Mouse (Mus musculus) brown adipose tissue, adult 24 weeks (tissue): ENCODE data around the gene Pias3. TPM values are rescaled to one million over a fixed set of nuclear protein-coding genes. Genes with fewer than 3 reads are reported as not detected.
"Not testable (repeated sequence)": the region's sequence is repeated elsewhere in the genome, so short reads cannot be mapped to it uniquely, and the experiment has no call there.

Experiments used
- H3K27ac ChIP-seq: fragments of 200-500 bp; replicated peaks from 2 replicates; pipeline ENCODE4 v1.5.1; 2012; ENCODE audit warnings: low read depth, mild to moderate bottlenecking, low read length
- H3K4me1 ChIP-seq: fragments of 200-500 bp; 2 replicates; pipeline ENCODE4 v1.6.1; 2012; ENCODE audit warnings: low read length, mixed read lengths; ENCODE audit not compliant: control insufficient read depth, insufficient read depth, insufficient read length
- H3K4me3 ChIP-seq: fragments of 200-500 bp; 2 replicates; pipeline ENCODE4 v1.5.1; 2012; ENCODE audit warnings: low read depth, mild to moderate bottlenecking, low read length, moderate library complexity; ENCODE audit not compliant: insufficient read depth
- polyA plus RNA-seq: library from polyadenylated mRNA; stranded (reverse); fragments of >200 nt; gene quantifications from 2 replicates; pipeline ENCODE4 v1.2.4, GENCODE M21; 2012; ENCODE audit not compliant: missing spikeins, insufficient read depth, insufficient read length

Gene Pias3
- polyA plus RNA-seq, 1 experiment, result 8.2 TPM

DNA sequence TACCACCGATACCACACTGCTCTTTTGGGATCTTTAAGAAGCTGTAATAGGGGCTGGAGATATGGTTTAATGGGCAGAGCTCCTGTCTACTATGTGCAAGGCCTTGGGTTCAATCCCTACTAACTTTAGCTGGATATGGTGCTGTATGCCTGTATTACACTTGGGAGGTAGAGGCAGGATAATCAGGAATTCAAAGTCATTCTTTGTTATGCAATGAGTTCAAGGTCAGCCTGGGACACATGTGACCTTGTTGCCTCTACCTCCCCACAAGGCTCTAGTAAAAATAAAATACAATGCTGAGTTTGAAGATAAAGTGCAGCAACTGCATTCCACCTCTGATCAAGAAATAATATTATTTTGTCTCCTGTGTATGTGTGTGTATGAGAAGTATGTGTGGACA is 37.8 kb downstream of the Pias3 start:
- no peak overlapping the region for H3K27ac ChIP-seq
- peaks cover 22% of the 10 kb centered on the region for H3K4me1 ChIP-seq
- no peak overlapping the region for H3K4me3 ChIP-seq

GRCm38 (mm10) chr3:96735200-96735599 is 39.0 kb downstream of the Pias3 start:
- Histone ChIP-seq H3K27ac (0 out of 2 replicates have a peak overlapping the region, but pooled peaks have one; percentile 24), H3K4me1 (peaks cover 21% of the 10 kb centered on the region), H3K4me3 (no peak overlapping the region)

- H3K4me1 ChIP-seq, result peaks cover 19% of the 10 kb centered on the region
- H3K4me3 ChIP-seq, result no peak overlapping the region
- H3K27ac ChIP-seq, result no peak overlapping the region
These were observed 41.0 kb downstream of the Pias3 start for GRCm38 (mm10) chr3:96737013-96737740.

DNA sequence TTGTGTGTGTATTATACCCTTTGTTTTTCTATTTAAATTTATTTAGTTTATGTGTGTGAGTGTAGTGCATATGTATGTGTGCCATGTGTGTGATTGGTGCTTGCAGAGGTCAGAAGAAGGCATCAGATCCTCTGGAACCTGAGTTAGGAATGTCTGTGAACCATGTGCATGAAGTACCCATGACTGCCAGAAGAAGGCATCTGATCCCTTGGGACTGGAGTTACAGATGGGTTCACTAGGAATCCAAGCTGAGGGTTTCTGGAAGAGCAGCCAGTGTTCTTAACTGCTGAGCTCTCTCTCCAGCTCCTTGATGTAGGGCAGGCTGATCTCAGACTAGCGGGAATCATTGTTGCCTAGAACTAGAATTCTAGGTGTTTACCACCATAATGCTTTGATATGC is 41.8 kb downstream of the Pias3 start:
- H3K27ac ChIP-seq, result no peak overlapping the region
- H3K4me1 ChIP-seq, result peaks cover 19% of the 10 kb centered on the region
- H3K4me3 ChIP-seq, result no peak overlapping the region

- H3K4me1 ChIP-seq, result peaks cover 24% of the 10 kb centered on the region
- not testable (repeated sequence) for H3K27ac ChIP-seq, H3K4me3 ChIP-seq
These were observed 44.1 kb downstream of the Pias3 start for GRCm38 (mm10) chr3:96740279-96740678.

DNA sequence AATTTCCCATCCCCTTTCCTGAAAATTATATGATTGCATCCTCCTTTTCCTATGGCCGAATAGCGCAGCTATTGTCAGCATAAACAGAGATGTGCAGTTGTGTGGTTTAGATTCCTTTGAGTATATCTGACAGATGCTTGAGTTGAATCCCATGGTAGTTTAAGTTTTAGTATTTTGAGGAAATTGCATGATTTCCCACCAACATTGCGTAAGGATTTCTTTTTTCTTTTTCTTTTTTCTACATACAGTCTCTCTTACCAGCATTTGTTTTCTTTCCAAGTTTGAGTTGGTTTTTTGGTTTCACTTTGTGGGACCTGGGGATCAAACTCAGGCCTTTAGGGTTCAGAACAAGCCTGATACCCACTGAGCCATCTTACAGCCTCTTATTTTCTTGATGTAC is 48.2 kb downstream of the Pias3 start:
- Histone ChIP-seq H3K4me1 (peaks cover 14% of the 10 kb centered on the region), H3K4me3 (no peak overlapping the region), H3K27ac (no peak overlapping the region; the same call in 1 of the 2 replicates)

DNA sequence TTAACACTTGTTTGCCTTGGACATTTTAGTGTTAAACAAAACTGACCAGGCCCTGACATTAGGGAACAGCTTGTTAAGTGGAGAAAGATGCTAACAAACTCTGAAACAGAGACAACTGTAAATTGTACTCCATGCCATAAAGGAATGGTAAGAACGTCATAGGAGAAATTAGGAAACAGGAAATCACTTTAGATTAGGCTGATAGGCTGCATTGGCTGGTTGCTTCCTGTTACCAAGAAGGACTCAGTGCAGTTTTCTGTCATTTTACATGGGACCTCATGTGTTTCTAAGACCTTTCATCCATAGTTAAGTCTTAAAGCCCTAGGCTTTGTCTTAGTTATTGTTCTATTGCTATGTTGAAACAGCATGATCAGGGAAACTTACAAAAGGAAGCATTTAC is 50.6 kb downstream of the Pias3 start:
- Histone ChIP-seq H3K4me1 (peaks cover 11% of the 10 kb centered on the region), H3K4me3 (no peak overlapping the region), H3K27ac (no peak overlapping the region)

Other genes with a start within 250 kb of the Pias3 start
- not detected in 2 replicates for gene BC107364, start 244.1 kb upstream of the Pias3 start, polyA plus RNA-seq
- gene Hfe2, start 171.2 kb upstream of the Pias3 start, polyA plus RNA-seq, result 5.4 and 8.2 TPM in 2 replicates
- gene Txnip, start 138.4 kb upstream of the Pias3 start, polyA plus RNA-seq, result 1,091 and 1,303 TPM in 2 replicates
- gene Gm16253, start 119.4 kb upstream of the Pias3 start, polyA plus RNA-seq, result not detected in 2 replicates
- 39.0 and 72.4 TPM in 2 replicates for gene Polr3gl, start 102.2 kb upstream of the Pias3 start, polyA plus RNA-seq
- gene Ankrd34a, start 99.7 kb upstream of the Pias3 start, polyA plus RNA-seq, result not detected in 2 replicates
- gene Lix1l, start 95.2 kb upstream of the Pias3 start, polyA plus RNA-seq, result 10.0 and 11.0 TPM in 2 replicates
- 78.8 and 110 TPM in 2 replicates for gene Rbm8a, start 66.5 kb upstream of the Pias3 start, polyA plus RNA-seq
- 31.9 and 35.4 TPM in 2 replicates for gene Pex11b, start 61.0 kb upstream of the Pias3 start, polyA plus RNA-seq
- not detected in 2 replicates for gene Gm42957, start 60.9 kb upstream of the Pias3 start, polyA plus RNA-seq
- gene Itga10, start 50.8 kb upstream of the Pias3 start, polyA plus RNA-seq, result 0.20 and 0.67 TPM in 2 replicates
- 0.29 TPM in 1 of 2 replicates, not detected in the other for gene Ankrd35, start 26.3 kb upstream of the Pias3 start, polyA plus RNA-seq
- 4.4 and 5.3 TPM in 2 replicates for gene Nudt17, start 12.2 kb downstream of the Pias3 start, polyA plus RNA-seq
- 23.7 and 25.5 TPM in 2 replicates for gene Polr3c, start 31.2 kb downstream of the Pias3 start, polyA plus RNA-seq
- 23.6 and 25.6 TPM in 2 replicates for gene Rnf115, start 31.3 kb downstream of the Pias3 start, polyA plus RNA-seq
- not detected in 2 replicates for gene Pdzk1, start 132.9 kb downstream of the Pias3 start, polyA plus RNA-seq
- gene Cd160, start 133.0 kb downstream of the Pias3 start, polyA plus RNA-seq, result not detected in 2 replicates
- gene Gja5, start 208.3 kb downstream of the Pias3 start, polyA plus RNA-seq, result 2.0 and 2.6 TPM in 2 replicates
- 15.9 and 20.0 TPM in 2 replicates for gene Gpr89, start 209.0 kb downstream of the Pias3 start, polyA plus RNA-seq
- not detected in 2 replicates for gene Gja8, start 229.6 kb downstream of the Pias3 start, polyA plus RNA-seq